Mouse (Mus musculus) layer of hippocampus, postnatal 14 days (tissue): ENCODE measurements at regions not wholly inside any gene's neighbourhood (a gene's known extent, or its start where the extent isn't known, plus 50 kb on each side); places are given as distances from the start of the nearest gene placed in this dataset.
"Not testable (repeated sequence)": the region's sequence is repeated elsewhere in the genome, so short reads cannot be mapped to it uniquely, and the experiment has no call there.

ENCODE experiments used
- DNase-seq, 2 experiments: peaks; one replicate each; pipeline ENCODE4 v3.0.0; 2021 to 2022; ENCODE audit warnings: low spot score in 2 of 2, mixed read lengths in 1 of 2

DNA sequence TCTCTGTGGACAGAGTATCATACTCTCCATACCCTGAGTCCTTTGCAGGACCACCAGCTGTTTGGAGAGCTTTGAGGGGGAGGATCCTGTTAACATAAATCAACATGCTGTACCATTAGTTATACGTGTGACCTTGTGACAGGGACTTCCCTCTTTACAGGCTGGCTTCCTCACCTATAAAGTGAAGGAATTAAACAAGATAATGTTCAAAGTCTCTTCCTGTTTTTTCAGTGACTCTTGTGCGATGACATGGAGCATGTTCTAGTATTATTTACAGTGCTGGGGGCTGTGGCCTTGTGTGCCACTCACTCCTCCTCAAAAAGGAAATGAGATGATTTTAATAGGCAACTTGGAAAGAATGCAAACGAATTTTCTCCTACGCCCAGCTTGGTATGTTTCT lies 182.1 kb upstream of the Meox2 start:
- DNase-seq, result no peak

DNA sequence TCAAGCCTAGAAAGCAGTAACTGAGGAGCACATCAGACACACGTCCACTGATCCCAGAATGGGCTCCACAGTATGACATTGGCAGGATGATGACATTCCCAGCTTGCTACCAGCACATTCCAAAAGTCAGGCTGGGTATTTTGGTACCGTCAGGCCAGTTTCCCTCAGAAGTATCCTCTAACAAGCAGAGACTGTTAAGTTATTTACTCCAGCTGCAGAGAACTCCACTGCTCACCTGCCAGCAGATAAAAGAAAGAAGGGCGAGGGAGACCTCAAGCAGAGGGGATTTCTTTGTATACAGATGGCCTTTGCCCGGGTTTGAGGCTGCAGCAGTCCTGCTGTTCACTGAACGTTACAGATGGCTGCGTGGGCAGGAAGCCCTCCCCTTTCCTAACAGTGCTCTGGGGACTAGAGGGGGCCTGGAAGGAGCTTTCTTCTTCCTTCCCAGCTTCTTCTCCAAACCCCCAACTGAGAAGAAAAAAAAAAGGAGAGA lies 175.2 kb upstream of the Meox2 start:
- DNase-seq, result no peak

DNA sequence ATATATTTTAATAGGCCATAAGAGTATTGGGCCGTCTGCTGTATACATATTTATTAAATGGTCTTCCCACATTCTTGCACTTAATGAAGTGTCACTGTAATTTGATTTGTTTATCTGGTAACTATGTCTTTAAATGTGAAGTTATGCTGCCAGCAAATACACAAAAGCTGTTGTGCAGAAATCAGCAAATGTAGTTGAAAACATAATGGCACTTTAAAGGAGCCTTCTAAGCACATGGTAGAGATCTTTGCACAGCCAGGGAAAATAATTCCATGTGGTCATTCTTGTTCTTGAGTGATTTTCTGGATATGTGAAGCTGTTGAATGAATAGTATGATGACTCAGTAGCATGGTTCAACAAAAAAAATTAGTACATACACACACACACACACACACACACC lies 164.4 kb upstream of the Meox2 start:
- no peak for DNase-seq

DNA sequence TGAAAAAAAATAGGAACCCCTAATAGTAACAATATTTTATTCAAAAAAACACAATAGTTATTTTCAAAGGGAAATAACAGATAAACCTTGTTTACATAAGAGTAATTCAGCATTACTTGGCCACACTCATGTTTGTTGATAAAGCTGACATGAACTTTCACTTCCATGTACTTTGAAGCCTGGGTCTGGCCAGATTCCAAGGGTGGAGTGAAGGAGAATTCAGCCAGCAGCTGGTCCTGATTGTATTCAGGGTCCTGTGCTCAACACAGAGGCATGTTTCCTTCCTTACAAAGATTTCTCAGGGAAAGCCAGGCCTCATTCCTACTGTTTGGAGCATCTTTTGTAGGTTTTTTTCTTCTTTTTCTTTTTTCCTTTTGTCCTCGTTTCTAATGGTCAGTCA lies 162.4 kb upstream of the Meox2 start:
- DNase-seq, result no peak

DNA sequence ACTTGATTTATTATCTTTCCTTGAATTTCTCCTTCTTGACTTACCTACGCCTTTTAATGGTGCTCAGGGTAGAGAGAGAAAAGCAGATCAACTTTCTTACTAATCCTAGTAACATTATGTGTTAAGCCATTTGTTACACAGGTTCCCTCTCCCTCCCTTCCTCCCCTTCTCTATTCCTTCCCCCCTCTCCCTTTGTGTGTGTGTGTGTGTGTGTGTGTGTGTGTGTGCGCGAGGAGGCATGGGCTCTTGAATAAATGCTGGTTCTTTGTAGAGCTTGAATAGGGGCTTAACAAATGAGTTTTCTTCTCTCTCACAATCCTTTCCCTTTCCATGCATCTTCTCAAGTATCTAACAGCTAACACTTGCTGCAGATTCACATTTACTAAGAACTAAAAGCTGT lies 160.4 kb upstream of the Meox2 start:
- DNase-seq, result no peak

DNA sequence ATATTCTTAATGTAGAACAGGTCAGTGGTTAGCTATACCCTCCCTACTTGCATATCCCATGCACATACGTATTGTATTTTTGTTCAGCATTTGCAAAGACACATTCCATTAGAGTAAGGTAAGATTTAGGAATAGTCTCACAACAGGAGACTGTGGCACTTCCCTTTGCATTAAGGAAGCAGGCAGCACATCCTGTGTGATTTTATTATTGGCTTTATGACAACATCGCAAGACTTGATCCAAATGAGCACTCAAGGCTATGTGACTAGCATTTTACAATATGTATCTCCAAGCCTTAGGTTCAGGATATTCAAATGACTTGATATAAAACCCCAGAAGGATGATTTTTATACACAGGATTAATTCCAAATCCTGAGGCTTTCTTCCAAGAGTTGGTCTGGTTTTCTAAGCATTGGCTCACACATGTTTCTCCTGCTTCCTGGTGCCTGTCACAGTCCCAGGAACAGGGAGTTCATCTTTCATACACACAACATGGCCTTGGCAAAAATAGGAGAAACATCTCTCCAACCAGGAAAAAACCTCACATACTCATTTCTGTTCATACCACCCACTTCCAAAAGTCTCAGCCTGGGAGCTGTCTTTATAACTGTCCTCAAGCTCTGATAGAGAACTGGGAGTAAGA lies 159.1 kb upstream of the Meox2 start:
- no peak for DNase-seq

DNA sequence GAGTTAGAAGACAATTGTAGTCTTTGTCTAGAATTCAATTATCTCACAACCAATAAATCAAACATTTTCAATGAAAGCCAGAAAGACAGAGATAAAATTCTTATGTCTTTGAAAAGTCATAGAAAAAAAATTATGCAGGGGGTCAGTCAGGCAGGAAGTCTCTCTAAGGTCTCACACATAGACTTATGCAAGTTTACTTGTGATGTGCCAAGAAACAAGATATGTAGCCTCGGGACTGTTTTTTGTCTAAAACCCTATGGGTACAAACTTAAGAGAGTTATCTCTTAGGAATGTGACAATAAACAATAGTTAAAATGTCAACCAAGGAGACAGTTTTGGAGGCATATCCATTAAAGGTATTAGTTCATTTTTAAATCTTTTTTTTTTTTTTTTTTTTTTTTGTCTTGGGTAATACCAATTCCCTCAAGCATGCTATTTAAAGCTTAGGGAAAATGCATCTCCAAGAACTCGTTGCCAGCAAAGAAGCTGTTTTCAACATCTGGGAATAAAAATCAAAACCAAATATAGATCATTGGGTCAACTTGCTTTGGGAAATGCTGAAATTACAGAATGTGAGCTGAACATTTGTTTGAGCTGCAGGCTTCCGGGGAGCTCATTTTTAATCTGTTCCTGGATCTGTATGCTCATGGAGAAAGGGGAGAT lies 133.8 kb upstream of the Meox2 start:
- no peak for DNase-seq

DNA sequence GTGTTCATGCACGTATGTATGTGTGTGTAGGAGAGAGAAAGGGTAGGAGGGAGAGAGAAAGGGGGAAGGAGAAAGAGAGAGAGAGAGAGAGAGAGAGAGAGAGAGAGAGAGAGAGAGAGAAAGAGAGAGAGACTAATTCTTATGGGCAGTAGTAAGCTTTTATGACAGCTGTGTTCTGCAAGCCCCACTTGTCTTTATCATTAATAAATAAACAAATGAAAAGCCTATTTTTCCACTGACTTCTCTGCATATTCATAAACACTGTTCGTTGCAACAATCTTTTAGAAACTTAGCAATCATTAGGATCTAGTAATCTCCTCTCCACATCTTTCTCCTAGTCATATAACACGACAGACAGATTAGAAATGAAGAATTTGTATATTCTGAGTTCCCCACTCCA lies 131.2 kb upstream of the Meox2 start:
- no peak for DNase-seq

DNA sequence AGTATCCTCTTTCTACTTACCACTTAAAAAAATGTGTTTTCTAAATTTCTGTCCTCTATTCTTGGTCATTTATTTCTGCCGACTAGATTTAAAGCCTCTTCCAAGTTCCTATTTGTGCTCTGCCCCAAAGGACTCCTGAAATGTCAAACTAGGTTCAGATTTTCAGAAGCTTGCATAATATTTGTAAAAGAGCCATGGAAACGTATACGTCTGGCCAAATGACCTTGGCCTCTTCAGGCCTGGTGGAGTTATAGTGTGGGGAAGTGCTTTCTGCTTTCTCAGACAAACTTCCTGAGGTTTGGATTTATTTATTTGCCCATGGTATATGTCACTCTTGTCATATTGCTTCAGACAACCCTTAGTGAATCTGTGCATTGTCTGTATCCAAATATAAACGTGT lies 117.2 kb upstream of the Meox2 start:
- DNase-seq, result no peak

DNA sequence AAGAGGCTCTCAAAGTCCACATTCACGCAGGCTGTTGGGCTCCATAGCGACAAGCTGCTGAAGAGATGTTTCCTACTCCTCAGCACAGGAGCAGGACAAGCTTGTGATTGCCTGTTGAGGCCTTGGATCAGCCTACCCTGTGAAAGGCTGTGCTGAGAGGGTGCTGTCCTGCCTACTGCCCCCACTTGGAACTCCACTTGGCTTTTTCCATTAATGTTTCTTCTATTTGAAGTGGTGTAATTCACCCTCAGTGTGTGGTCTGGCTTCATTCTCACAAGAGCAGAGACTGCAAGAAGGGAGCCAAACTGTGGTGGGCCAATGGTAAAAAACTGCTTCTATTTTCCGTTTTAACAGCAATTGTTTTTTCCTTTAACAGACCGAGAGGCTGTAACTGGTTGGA lies 116.4 kb upstream of the Meox2 start:
- DNase-seq, result no peak

DNA sequence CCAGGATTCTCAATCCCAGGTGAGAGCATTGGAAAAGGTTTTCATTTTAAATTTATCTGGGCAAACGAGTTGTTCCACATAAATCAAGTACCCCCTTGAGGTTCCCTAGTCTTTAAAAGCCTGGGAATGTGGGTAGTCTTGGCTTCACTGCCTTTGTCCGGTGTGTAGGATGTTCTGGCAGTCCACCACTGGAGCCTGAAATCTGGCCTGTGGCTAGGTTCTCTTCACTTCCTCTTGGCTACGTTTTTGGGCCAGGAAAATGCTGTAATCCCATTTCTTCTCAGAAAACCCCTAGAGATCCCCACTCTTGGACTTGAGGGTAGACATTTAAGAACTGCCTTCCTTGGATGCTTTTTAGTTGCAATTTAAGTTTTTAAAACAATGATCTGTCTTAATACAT lies 106.9 kb upstream of the Meox2 start:
- DNase-seq, result no peak

DNA sequence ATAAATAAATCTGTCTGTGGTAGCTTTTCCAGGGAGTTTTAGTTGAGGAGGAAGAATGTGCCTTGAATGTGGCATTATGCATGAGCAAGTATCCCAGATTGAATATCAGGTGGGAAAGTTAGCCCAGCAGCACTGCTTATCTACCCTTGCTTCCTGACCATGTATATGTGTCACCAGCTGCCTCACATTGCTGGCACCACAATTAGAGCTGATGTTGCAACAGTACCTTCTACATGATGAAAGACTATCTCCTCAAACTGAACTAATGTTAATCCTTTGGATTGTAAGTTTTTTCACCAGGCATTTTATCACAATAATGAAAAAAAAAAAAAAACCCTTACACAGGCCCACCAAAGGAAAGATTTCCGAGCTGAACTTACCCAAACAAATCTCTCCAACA lies 103.1 kb upstream of the Meox2 start:
- DNase-seq, result no peak

DNA sequence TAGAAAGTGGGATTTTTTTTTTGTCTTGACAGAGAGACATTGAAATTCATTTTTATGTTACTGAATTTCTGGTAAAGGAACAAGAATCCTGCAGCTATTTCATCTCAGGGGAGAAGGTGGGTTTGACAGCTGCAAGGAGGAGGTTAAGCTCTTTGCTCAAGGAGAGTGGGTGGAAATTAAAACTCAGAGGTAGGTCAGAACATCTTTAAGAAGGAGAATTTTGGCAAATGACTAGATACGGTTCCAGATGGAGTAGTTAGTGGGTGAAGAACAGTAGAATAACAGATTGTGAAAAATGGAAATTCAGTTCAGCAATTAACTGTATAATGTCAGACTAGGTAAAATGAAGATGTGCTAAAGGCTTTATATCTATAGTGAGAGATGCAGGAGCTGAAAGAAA lies 98.0 kb upstream of the Meox2 start:
- DNase-seq, result no peak

DNA sequence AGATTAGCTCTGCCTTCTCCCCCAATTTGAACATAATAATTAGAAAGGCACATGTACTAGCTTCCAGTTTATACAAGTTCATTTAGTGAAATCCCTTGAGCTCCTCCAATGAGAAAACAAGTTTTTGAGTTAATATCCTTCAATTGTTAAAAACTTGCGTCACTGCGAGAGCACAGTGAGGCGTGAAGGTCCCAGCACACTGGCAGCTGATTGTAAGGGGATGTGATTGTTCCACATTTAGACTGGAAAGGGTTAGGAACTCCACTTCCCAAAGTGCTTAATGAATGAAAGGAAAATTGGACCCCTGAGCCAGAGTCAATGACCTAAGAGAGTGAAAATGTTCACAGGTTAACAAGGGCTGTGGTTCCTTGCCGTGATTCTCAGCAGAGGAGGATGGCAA lies 93.9 kb upstream of the Meox2 start:
- no peak for DNase-seq

DNA sequence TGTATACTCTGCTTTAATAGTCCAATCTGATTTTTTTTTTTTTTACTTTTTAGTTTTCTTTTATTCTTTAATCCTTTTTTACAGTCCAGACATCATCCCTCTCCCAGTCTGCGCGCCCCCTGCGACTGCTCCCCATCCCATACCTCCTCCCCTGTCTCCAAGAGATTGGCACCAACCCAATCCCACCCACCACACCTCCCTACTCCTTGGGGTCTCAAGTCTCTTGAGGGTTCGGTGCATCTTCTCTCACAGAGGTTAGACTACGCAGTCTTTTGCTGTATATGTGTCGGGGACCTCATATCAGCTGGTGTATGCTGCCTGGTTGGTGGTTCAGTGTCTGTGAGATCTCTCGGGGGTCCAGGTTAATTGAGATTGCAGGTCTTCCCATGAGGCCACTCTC lies 93.4 kb upstream of the Meox2 start:
- DNase-seq, result not testable (repeated sequence)

DNA sequence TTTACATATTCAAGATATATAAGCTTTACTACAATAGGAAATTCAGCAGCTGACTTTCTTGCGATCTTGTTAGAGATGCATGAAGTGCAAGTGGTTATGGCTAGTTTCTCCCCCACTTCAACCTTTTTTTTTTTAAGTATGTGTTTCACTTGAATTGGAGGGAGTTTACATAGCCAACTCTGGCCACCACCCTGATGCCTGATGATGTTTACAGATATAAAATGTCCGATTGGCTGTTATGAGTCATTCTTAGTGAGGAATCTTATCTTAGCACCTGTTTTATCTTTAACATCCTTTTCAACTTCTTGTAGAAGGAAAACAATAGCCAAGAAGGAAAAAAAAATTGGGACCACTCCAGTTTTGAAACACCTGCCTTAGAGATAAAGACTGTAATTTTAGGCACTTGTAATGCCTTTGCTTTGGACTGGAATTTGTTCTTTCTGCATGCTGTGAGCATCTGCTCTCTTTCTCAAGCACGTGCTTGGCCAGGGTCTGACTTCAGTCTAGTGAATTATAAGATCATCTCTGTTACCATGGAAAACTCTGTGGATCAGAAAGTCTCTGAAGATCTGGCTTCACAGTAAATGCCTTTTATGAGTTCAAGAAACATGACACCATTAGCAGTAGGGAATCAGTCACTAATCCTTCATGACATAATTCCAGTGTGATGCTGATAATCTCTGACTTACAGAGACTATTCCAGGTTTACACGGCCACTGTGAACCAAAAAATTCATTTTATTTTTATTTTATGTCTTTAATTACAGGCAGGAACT lies 92.7 kb upstream of the Meox2 start:
- DNase-seq, result no peak

DNA sequence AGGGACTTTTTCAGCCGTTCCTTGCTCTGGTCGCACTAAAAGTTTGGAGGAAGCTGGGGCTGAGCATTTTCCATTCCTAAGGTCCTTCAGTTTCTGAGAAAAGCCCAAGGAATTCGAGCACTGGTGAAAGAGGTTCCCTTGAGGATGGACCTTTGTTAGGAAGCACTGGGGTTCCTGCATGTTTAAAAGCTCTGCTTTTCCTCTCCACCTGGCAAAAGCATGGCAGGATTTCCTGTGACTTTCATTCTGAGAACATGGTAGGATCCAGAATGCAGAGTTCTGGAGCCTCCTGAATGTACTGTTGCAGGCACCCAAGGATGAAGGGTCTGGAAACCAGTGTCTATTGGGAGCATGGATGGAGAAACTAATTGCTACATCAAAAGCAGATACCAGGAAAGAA lies 61.1 kb upstream of the Meox2 start:
- no peak for DNase-seq

DNA sequence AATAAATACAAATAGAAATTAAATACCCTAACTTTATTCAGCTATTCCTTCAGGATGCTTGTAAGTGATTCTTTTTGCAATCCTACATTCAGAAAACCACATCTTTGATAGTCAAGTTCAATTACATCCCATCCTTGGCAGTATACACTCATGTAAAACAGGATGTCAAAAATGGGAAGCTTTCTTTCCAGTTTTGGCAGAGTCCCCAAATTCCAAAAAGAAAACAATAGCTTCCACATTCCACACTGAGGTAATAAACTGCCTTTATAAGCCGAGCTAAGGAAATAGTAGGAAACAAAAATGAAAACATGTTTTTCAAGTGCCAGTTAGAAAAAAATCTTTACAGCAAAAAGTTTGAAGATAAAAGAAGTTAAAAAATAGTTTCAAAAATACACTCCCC lies 57.7 kb upstream of the Meox2 start:
- DNase-seq, result no peak

DNA sequence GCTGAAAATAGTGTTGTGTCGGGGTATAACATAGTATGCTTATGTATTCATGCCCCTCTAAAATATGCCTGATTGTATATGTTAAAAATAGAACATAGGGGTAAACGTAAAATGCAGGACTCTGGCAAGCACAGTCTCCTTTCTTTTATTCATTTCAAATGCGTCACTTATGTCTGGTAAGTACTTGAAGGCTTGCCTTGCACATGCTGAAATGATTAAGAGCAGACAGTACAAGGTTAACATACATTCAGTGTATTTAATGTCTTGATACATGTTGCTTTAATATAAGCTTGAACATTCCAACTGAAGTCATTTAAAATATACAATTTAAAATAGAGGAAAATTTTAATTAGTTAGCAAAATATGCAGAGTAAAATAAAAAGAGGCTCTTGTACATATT lies 50.9 kb upstream of the Meox2 start:
- DNase-seq, result no peak
